Mouse (Mus musculus) heart, postnatal 0 days (tissue): ENCODE data around the gene Ephb2. TPM values are rescaled to one million over a fixed set of nuclear protein-coding genes. Genes with fewer than 3 reads are reported as not detected.

Experiments used
- ATAC-seq: fragments of 200-750 bp; cut with Nextera tagmentation; 2 replicates; pipeline ENCODE4 v1.8.0; 2017; ENCODE audit warnings: low read depth, moderate number of reproducible peaks, moderate library complexity; ENCODE audit not compliant: insufficient read depth
- DNase-seq: peaks from one replicate; pipeline ENCODE4 v3.0.0-alpha.2; 2016; ENCODE audit warnings: low spot score
- H3K27ac ChIP-seq: fragments of 300-500 bp; sonication (generic); 2 replicates; pipeline ENCODE4 v1.5.1; 2014; ENCODE audit warnings: low read depth, mild to moderate bottlenecking
- H3K27me3 ChIP-seq: fragments of 300-500 bp; sonication (generic); 2 replicates; pipeline ENCODE4 v1.6.1; 2014; ENCODE audit warnings: low read length, mixed read lengths; ENCODE audit not compliant: control insufficient read depth, insufficient read depth
- H3K36me3 ChIP-seq: fragments of 300-500 bp; sonication (generic); replicated peaks from 2 replicates; pipeline ENCODE4 v1.6.1; 2014; ENCODE audit warnings: low read length, mixed read lengths; ENCODE audit not compliant: control insufficient read depth, insufficient read depth
- H3K4me1 ChIP-seq: fragments of 300-500 bp; sonication (generic); 2 replicates; pipeline ENCODE4 v1.6.1; 2014; ENCODE audit warnings: antibody characterized with exemption; ENCODE audit not compliant: control insufficient read depth, insufficient read depth
- H3K4me2 ChIP-seq: fragments of 300-500 bp; sonication (generic); 2 replicates; pipeline ENCODE4 v1.6.1; 2014; ENCODE audit warnings: low read depth, mild to moderate bottlenecking, low read length, moderate library complexity
- H3K4me3 ChIP-seq: fragments of 300-500 bp; sonication (generic); 2 replicates; pipeline ENCODE4 v1.5.1; 2014; ENCODE audit warnings: low read depth, low read length
- H3K9ac ChIP-seq: fragments of 300-500 bp; sonication (generic); replicated peaks from 2 replicates; pipeline ENCODE4 v1.6.1; 2014; ENCODE audit warnings: low read depth, low read length, mixed read lengths
- H3K9me3 ChIP-seq: fragments of 300-500 bp; sonication (generic); replicated peaks from 2 replicates; pipeline ENCODE4 v1.6.1; 2016; ENCODE audit warnings: low read length; ENCODE audit not compliant: control insufficient read depth
- CTCF ChIP-seq: IDR thresholded peaks from 2 replicates; pipeline ENCODE4 v1.5.1; 2016; ENCODE audit warnings: antibody characterized with exemption, control low read depth, low read depth
- EP300 ChIP-seq: IDR thresholded peaks from 2 replicates; pipeline ENCODE4 v1.6.1; 2016; ENCODE audit warnings: antibody characterized with exemption, low read depth
- WGBS: fragments of 180-500 bp; shearing (Covaris S2); extraction: QIAGEN DNeasy Blood & Tissue Kit; methylation state at CpG from one replicate; pipeline ENCODE4 v1.1.7; 2014; 5-methylcytosine and 5-hydroxymethylcytosine counted together
- polyA plus RNA-seq: library from polyadenylated mRNA; unstranded; fragments of >200 nt; fragmentation: Nextera tagmentation; extraction: Ambion mirVana; gene quantifications from 2 replicates; pipeline ENCODE4 v1.2.1, GENCODE M21; 2015
- total RNA-seq: library from RNA; depleted of rRNA; stranded (reverse); fragments of >200 nt; gene quantifications from 2 replicates; pipeline ENCODE4 v1.2.3, GENCODE M21; 2014; ENCODE audit warnings: low replicate concordance

Gene Ephb2
- total and polyA plus RNA-seq, 2 experiments from 2014 or later, result 0.19 to 10.2 TPM

DNA sequence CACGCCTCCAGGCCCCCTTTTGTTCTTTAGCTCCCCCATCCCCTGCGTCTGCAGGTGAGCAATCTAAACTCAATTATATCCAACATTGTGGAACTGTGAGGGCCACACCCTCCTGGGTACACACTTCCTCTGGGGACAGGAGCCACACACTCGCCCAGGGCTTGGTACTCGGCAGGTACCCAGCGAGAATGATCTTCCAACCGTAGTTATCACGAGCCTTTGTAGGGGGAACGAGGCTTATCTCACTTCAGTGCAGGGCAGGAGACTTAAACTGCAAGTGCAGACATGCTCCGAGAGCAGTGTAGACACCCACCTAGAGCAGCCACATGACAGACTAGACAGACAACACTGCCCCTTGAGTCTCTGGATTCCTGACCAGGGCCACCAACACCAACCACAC is 115.8 kb downstream of the Ephb2 start:
- ATAC-seq, result no peak
- TF ChIP-seq EP300 (no peak), CTCF (no peak)
- no peak overlapping the region for H3K4me2 ChIP-seq
- no peaks in the 10 kb centered on the region for H3K4me1 ChIP-seq
- H3K9me3 ChIP-seq, result no peaks in the 10 kb centered on the region
- no peak for DNase-seq
- 50% methylated on average over 9 of the region's 9 CpGs for WGBS
- H3K9ac ChIP-seq, result no peak overlapping the region
- no peaks in the 10 kb centered on the region for H3K27me3 ChIP-seq
- no peak overlapping the region for H3K4me3 ChIP-seq
- H3K27ac ChIP-seq, result no peak overlapping the region
- H3K36me3 ChIP-seq, result no peaks in the 10 kb centered on the region

DNA sequence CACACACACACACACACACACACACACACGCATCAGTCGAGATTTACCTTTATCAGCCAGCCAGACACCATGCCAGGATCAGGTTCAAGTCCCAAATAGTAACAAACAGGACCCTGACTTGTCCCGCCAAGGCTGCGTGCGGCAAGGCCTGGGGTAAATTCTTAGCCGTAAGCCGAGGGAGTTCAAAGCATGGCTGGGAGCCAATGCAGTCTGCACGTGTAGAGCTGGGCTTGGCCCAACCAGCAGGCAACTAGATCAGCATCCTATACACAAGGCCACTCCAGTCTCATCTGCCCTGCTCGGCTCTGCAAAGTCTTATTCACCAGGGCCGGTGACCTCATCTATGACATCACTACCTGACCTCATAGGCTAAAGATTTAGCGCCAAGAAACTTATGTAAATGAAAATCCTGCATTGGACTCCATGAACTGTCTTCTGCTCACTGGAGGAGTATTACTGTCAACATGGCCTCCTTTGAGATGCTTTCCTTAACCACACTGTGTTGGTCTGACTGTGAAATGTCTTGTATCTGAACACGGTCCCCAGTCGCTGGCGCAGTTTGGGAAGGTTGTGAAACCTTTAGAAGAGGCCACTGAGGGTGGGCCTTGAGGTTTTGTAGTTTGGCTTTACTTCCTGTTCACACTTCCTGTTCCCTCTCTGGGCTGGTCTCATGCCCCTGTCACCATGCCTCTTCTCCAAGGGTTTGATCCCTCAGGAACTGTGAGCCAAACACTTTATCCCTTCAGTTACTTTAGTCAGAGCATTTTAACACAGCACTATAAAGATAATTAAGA is 117.4 kb downstream of the Ephb2 start:
- no peak for DNase-seq
- H3K27me3 ChIP-seq, result no peaks in the 10 kb centered on the region
- no peak overlapping the region for H3K4me2 ChIP-seq
- no peak overlapping the region for H3K27ac ChIP-seq
- H3K9me3 ChIP-seq, result no peaks in the 10 kb centered on the region
- no peak for ATAC-seq
- no peak overlapping the region for H3K4me3 ChIP-seq
- no peaks in the 10 kb centered on the region for H3K36me3 ChIP-seq
- WGBS, result 78% methylated on average over 14 of the region's 14 CpGs
- no peak overlapping the region for H3K9ac ChIP-seq
- no peak for TF ChIP-seq EP300
- TF ChIP-seq CTCF, result no peak
- H3K4me1 ChIP-seq, result no peaks in the 10 kb centered on the region

DNA sequence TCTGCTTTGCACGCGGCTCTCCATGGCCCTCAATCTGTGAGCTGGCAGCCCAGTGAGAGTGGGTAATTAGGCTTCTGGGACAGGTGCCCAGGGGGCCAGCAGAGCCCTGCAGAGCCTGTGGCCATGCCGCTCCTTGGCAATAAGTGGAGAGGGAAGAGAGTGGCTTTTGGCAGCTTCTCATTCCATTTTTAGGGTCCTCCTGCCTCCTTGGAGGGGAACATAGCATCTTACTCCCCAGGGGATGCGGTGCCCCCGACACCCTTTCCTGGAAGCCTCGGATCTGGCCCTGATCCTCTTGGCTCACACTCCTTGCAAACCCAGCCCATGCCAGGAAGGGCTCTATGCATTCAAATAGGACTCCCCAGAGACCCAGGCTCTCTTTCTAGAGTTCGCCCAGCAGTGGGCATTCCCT is 119.2 kb downstream of the Ephb2 start:
- Histone ChIP-seq H3K36me3 (no peaks in the 10 kb centered on the region), H3K9ac (no peak overlapping the region), H3K4me3 (no peak overlapping the region), H3K4me2 (no peak overlapping the region), H3K27ac (no peak overlapping the region), H3K27me3 (no peaks in the 10 kb centered on the region), H3K9me3 (no peaks in the 10 kb centered on the region), H3K4me1 (no peaks in the 10 kb centered on the region)
- no peak for DNase-seq
- TF ChIP-seq CTCF (no peak), EP300 (no peak)
- no peak for ATAC-seq
- 72% methylated on average over 7 of the region's 7 CpGs for WGBS

DNA sequence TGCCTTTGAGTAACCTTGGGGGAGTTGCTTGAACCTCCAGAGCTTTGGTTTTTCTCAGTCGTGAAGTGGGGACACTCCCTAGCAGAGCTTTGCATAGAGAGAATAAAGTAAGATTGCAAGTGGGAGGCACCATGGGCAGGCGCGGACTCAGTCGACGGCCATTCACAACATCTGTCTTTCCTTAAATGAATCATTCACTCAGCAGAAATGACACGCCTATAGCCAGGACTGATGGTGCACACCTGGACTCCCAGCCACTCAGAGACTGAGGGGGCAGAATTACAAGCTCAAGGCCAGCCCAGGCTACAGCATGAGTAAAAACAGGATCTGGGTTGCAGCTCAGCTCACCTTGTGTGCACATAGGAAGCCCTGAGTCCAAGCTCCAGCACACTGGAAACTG is 121.3 kb downstream of the Ephb2 start:
- H3K36me3 ChIP-seq, result no peaks in the 10 kb centered on the region
- H3K4me2 ChIP-seq, result no peak overlapping the region
- no peak overlapping the region for H3K9ac ChIP-seq
- DNase-seq (no peak), ATAC-seq (no peak)
- no peaks in the 10 kb centered on the region for H3K4me1 ChIP-seq
- H3K27ac ChIP-seq, result no peak overlapping the region
- 69% methylated on average over 6 of the region's 6 CpGs for WGBS
- no peaks in the 10 kb centered on the region for H3K9me3 ChIP-seq
- no peak overlapping the region for H3K4me3 ChIP-seq
- TF ChIP-seq EP300, result no peak
- TF ChIP-seq CTCF, result no peak
- no peaks in the 10 kb centered on the region for H3K27me3 ChIP-seq

DNA sequence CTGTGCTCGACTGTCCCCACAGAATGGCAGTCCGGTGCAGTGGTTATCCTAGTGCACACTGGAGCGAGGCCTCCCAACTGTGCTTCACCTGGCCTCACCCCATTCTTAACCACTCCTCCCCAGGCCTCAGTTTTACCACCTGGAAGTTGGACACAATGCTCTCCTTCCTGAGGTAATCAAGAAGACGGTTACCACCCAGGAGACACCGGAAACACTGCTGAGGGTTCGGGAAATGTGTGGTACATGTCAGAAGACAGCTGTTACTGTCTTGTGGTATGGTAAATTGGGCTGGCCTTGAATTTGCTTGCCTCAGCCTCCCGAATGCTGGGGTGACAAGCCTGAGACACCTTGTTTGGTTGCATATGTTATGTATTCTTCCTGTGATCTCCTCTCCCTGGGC is 121.9 kb downstream of the Ephb2 start:
- no peak for TF ChIP-seq CTCF
- no peak for TF ChIP-seq EP300
- Histone ChIP-seq H3K27me3 (no peaks in the 10 kb centered on the region), H3K36me3 (no peaks in the 10 kb centered on the region), H3K4me2 (no peak overlapping the region), H3K27ac (no peak overlapping the region), H3K9ac (no peak overlapping the region), H3K9me3 (no peaks in the 10 kb centered on the region), H3K4me1 (no peaks in the 10 kb centered on the region), H3K4me3 (no peak overlapping the region)
- no peak for DNase-seq
- ATAC-seq, result no peak
- 87% methylated on average over 7 of the region's 7 CpGs for WGBS

DNA sequence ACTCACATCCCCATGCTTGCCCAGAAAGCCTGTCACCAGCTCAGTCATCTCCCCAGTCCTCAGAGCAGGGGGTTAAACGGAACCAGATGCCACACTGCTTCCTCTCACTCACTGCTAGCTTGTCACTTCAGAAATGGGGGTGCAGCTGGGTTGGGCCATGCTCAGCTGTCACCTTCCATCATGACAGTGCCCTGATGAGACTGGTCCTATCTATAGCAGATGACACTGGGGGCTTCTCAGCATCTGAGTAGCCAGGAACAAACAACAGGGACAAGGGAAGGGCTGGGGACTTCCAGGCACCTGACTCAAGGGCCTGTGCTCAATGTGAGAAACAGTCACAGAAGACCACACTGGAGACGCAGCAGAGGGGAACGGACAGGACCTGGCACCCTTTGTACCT is 122.4 kb downstream of the Ephb2 start:
- Histone ChIP-seq H3K4me2 (no peak overlapping the region), H3K27ac (no peak overlapping the region), H3K9me3 (no peaks in the 10 kb centered on the region), H3K27me3 (no peaks in the 10 kb centered on the region), H3K4me1 (no peaks in the 10 kb centered on the region), H3K36me3 (no peaks in the 10 kb centered on the region), H3K4me3 (no peak overlapping the region), H3K9ac (no peak overlapping the region)
- DNase-seq (no peak), ATAC-seq (no peak)
- TF ChIP-seq CTCF, result no peak
- no peak for TF ChIP-seq EP300
- WGBS, result 72% methylated on average over 3 of the region's 3 CpGs
